In the genomic region with DNA sequence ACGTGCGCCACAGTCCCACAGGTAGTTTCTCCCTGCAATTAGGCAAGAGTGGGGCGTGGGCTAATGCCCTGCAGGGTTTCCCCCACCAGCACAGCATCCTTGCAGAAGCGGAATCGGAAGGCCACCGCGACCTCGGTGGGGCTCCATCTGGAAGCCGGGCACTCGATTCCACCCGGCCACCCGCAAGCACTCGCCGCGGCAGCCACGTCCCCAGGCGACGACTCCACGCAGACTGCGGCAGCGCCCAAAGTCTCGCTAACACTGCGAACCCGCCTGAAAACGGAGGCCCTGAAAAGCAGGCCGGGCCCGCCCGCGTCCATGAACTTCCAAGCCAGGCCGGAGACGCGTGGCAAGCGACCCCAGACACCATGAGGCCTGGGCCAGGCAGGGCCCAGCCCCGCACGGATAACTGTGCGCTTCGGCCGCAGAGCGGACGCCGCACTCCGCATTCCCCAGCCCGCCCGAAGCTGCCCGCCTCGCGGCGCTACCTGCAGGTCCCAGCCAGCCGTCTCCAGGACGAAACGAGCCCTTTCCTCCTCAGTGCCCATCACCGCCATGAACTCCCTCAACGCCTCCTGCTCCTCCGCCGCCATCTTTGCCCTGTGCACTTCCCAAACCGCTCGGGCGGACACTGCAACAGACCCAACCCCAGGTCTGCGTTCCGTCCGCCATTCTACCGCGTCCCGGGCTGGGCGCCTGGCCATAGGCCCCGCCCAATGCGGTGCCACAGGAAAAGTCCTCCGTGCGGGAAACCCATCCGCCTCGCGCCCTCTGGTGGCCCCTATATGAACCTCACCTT, we compare ENCODE assay signal across 7 mouse cellular contexts.
A peak's percentile ranks its signal among the peaks of the same experiment; 100 is the strongest.
DNase-seq lines count a peak whose midpoint lies in the region; ATAC-seq lines count a peak whose summit lies in the region.
"Not testable (repeated sequence)": the region's sequence is repeated elsewhere in the genome, so short reads cannot be mapped to it uniquely, and the experiment has no call there.

No protein-coding gene starts in this region.

- peak overlapping the region; percentile 76 for H3K9ac ChIP-seq in embryonic facial prominence, embryonic 13.5 days
- H3K9ac ChIP-seq in limb, embryonic 11.5 days (ENCODE audit: low read length): peak overlapping the region; percentile 65
- H3K9ac ChIP-seq in midbrain, embryonic 14.5 days (replicated peaks; ENCODE audit: low read length): peak overlapping the region; percentile 58

- H3K4me3 ChIP-seq in embryonic facial prominence, embryonic 13.5 days: peak overlapping the region; percentile 49
- peak overlapping the region; percentile 43 for H3K4me3 ChIP-seq in limb, embryonic 11.5 days (ENCODE audit: low read depth, low read length)
- peak overlapping the region; percentile 44 for H3K4me3 ChIP-seq in midbrain, embryonic 14.5 days (replicated peaks; ENCODE audit: low read depth, low read length)

- WGBS in embryonic facial prominence, embryonic 13.5 days: 5% methylated on average over 70 of the region's 72 CpGs
- WGBS in limb, embryonic 11.5 days: 3% methylated on average over 57 of the region's 72 CpGs
- WGBS in midbrain, embryonic 14.5 days: 5% methylated on average over 67 of the region's 72 CpGs

- H3K27ac ChIP-seq in embryonic facial prominence, embryonic 13.5 days; limb, embryonic 11.5 days (replicated peaks; ENCODE audit: low read depth, low read length): not testable (repeated sequence)
- H3K27ac ChIP-seq in midbrain, embryonic 14.5 days (replicated peaks; ENCODE audit: low read depth, low read length): peak overlapping the region; percentile 57; the same call in 1 of the 2 replicates

- peak; percentile 92 for ATAC-seq in embryonic facial prominence, embryonic 13.5 days (ENCODE audit: insufficient number of reproducible peaks, insufficient read depth, low FRiP score, low TSS enrichment, low read depth)
- ATAC-seq in limb, embryonic 11.5 days (ENCODE audit: insufficient number of reproducible peaks, low FRiP score, low TSS enrichment, low read depth): peak; percentile 99
- ATAC-seq in midbrain, embryonic 14.5 days (ENCODE audit: low FRiP score, low TSS enrichment): peak; percentile 99

- H3K9me3 ChIP-seq in embryonic facial prominence, embryonic 13.5 days; limb, embryonic 11.5 days (ENCODE audit: control insufficient read depth, low read length); midbrain, embryonic 14.5 days (ENCODE audit: control insufficient read depth, low read length): not testable (repeated sequence)

- DNase-seq in adrenal gland, postnatal 10 days: peak; percentile 100
- peak; percentile 99 to 100 for DNase-seq in heart, adult 18-20 months
- DNase-seq in kidney, adult 18-20 months: peak; percentile 100
- DNase-seq in limb, embryonic 11.5 days (ENCODE audit: low spot score): peak; percentile 100
- peak; percentile 100 for DNase-seq in midbrain, embryonic 14.5 days
- DNase-seq in spleen, adult 12 weeks (ENCODE audit: low spot score): peak; percentile 100

- not testable (repeated sequence) for H3K36me3 ChIP-seq in embryonic facial prominence, embryonic 13.5 days; limb, embryonic 11.5 days (ENCODE audit: control insufficient read depth, insufficient read depth, low read length); midbrain, embryonic 14.5 days (ENCODE audit: control insufficient read depth, insufficient read depth, low read length)

- H3K27me3 ChIP-seq in embryonic facial prominence, embryonic 13.5 days; limb, embryonic 11.5 days (ENCODE audit: control insufficient read depth, insufficient read depth, low read length); midbrain, embryonic 14.5 days (ENCODE audit: control insufficient read depth, insufficient read depth, low read length): not testable (repeated sequence)

- not testable (repeated sequence) for H3K4me1 ChIP-seq in embryonic facial prominence, embryonic 13.5 days; limb, embryonic 11.5 days (ENCODE audit: control insufficient read depth, insufficient read depth, low read length); midbrain, embryonic 14.5 days (ENCODE audit: control insufficient read depth, insufficient read depth, low read length)

- H3K4me2 ChIP-seq in embryonic facial prominence, embryonic 13.5 days: peak overlapping the region; percentile 36
- not testable (repeated sequence) for H3K4me2 ChIP-seq in limb, embryonic 11.5 days (ENCODE audit: low read depth, severe bottlenecking)
- H3K4me2 ChIP-seq in midbrain, embryonic 14.5 days (ENCODE audit: low read length): peak overlapping the region; percentile 38
